Mouse (Mus musculus) intestine, embryonic 15.5 days (tissue): ENCODE measurements around the gene Serf1. TPM values are rescaled to one million over a fixed set of nuclear protein-coding genes. Genes with fewer than 3 reads are reported as not detected.
"Not testable (repeated sequence)": the region's sequence is repeated elsewhere in the genome, so short reads cannot be mapped to it uniquely, and the experiment has no call there.

Source experiments
- ATAC-seq: fragments of 200-750 bp; cut with Nextera tagmentation; 2 replicates; pipeline ENCODE4 v1.8.0; 2017; ENCODE audit warnings: moderate TSS enrichment, moderate library complexity
- H3K27ac ChIP-seq: fragments of 300-500 bp; sonication (generic); 2 replicates; pipeline ENCODE4 v1.5.1; 2015; ENCODE audit warnings: mild to moderate bottlenecking, inconsistent platforms
- H3K27me3 ChIP-seq: fragments of 300-500 bp; sonication (generic); replicated peaks from 2 replicates; pipeline ENCODE4 v1.6.1; 2015; ENCODE audit warnings: inconsistent platforms
- H3K36me3 ChIP-seq: fragments of 300-500 bp; sonication (generic); 2 replicates; pipeline ENCODE4 v1.6.1; 2015; ENCODE audit warnings: inconsistent platforms
- H3K4me1 ChIP-seq: fragments of 300-500 bp; sonication (generic); replicated peaks from 2 replicates; pipeline ENCODE4 v1.6.1; 2015; ENCODE audit warnings: inconsistent platforms
- H3K4me2 ChIP-seq: fragments of 300-500 bp; sonication (generic); replicated peaks from 2 replicates; pipeline ENCODE4 v1.6.1; 2015; ENCODE audit warnings: mild to moderate bottlenecking, inconsistent platforms
- H3K4me3 ChIP-seq: fragments of 300-500 bp; sonication (generic); replicated peaks from 2 replicates; pipeline ENCODE4 v1.5.1; 2015; ENCODE audit warnings: inconsistent platforms
- H3K9ac ChIP-seq: fragments of 300-500 bp; sonication (generic); 2 replicates; pipeline ENCODE4 v1.6.1; 2015; ENCODE audit warnings: inconsistent platforms
- H3K9me3 ChIP-seq: fragments of 300-500 bp; sonication (generic); 2 replicates; pipeline ENCODE4 v1.6.1; 2016; ENCODE audit warnings: inconsistent platforms
- WGBS: fragments of 180-500 bp; shearing (Covaris S2); methylation state at CpG from one replicate; pipeline ENCODE4 v1.1.7; 2015; 5-methylcytosine and 5-hydroxymethylcytosine counted together
- polyA plus RNA-seq: library from polyadenylated mRNA; unstranded; fragments of >200 nt; fragmentation: Nextera tagmentation; extraction: Ambion mirVana; gene quantifications from 2 replicates; pipeline ENCODE4 v1.2.1, GENCODE M21; 2015

Serf1 gene
- polyA plus RNA-seq, 1 experiment from 2014 or later, result 168 TPM

- no peak for ATAC-seq
- H3K4me3 ChIP-seq, result no peak overlapping the region
- H3K36me3 ChIP-seq, result peaks cover 5% of the 10 kb centered on the region; the same call in 1 of the 2 replicates
- WGBS, result 78% methylated on average over 8 of the region's 8 CpGs
- H3K27me3 ChIP-seq, result no peaks in the 10 kb centered on the region
- no peak overlapping the region for H3K9ac ChIP-seq
- H3K27ac ChIP-seq, result no peak overlapping the region
- H3K9me3 ChIP-seq, result no peaks in the 10 kb centered on the region
- no peaks in the 10 kb centered on the region for H3K4me1 ChIP-seq
- no peak overlapping the region for H3K4me2 ChIP-seq
Observed at GRCm38 (mm10) chr13:100141646-100142314, 34.0 kb downstream of the Serf1 start.

GRCm38 (mm10) chr13:100152659-100153058, 44.8 kb downstream of the Serf1 start:
- H3K27me3 ChIP-seq, result no peaks in the 10 kb centered on the region
- H3K36me3 ChIP-seq, result no peaks in the 10 kb centered on the region
- no peaks in the 10 kb centered on the region for H3K9me3 ChIP-seq
- no peak overlapping the region for H3K4me3 ChIP-seq
- WGBS, result 48% methylated on average over 1 of the region's 1 CpGs
- no peak for ATAC-seq
- no peak overlapping the region for H3K4me2 ChIP-seq
- no peaks in the 10 kb centered on the region for H3K4me1 ChIP-seq
- no peak overlapping the region for H3K27ac ChIP-seq
- H3K9ac ChIP-seq, result no peak overlapping the region

GRCm38 (mm10) chr13:100156624-100157023, 48.8 kb downstream of the Serf1 start:
- no peaks in the 10 kb centered on the region for H3K27me3 ChIP-seq
- no peak overlapping the region for H3K27ac ChIP-seq
- H3K4me3 ChIP-seq, result no peak overlapping the region
- ATAC-seq, result no peak
- H3K9me3 ChIP-seq, result no peaks in the 10 kb centered on the region
- no peak overlapping the region for H3K4me2 ChIP-seq
- no peak overlapping the region for H3K9ac ChIP-seq
- H3K36me3 ChIP-seq, result no peaks in the 10 kb centered on the region
- 90% methylated on average over 3 of the region's 3 CpGs for WGBS
- H3K4me1 ChIP-seq, result no peaks in the 10 kb centered on the region

GRCm38 (mm10) chr13:100161171-100161870, 53.5 kb downstream of the Serf1 start:
- not testable (repeated sequence) for H3K4me2 ChIP-seq, H3K36me3 ChIP-seq, H3K9ac ChIP-seq, H3K4me3 ChIP-seq, ATAC-seq, H3K9me3 ChIP-seq, H3K27me3 ChIP-seq, H3K27ac ChIP-seq, H3K4me1 ChIP-seq
- WGBS, result 79% methylated on average over 11 of the region's 11 CpGs

- not testable (repeated sequence) for H3K36me3 ChIP-seq, H3K27ac ChIP-seq, ATAC-seq, H3K9ac ChIP-seq, H3K4me3 ChIP-seq, H3K9me3 ChIP-seq, H3K4me2 ChIP-seq, H3K27me3 ChIP-seq, H3K4me1 ChIP-seq
Observed at GRCm38 (mm10) chr13:100162467-100162866, 54.7 kb downstream of the Serf1 start.

Other genes starting within 250 kb of the Serf1 start
- gene Cartpt, start 206.9 kb upstream of the Serf1 start, polyA plus RNA-seq, result 22.5 and 30.9 TPM in 2 replicates
- 46.7 and 48.5 TPM in 2 replicates for gene Mccc2, start 92.4 kb upstream of the Serf1 start, polyA plus RNA-seq
- 28.8 and 36.7 TPM in 2 replicates for gene Bdp1, start 3.9 kb upstream of the Serf1 start, polyA plus RNA-seq
- gene Smn1, start 16.8 kb downstream of the Serf1 start, polyA plus RNA-seq, result 45.1 and 49.1 TPM in 2 replicates
- 6.4 and 6.5 TPM in 2 replicates for gene Naip2, start 94.1 kb downstream of the Serf1 start, polyA plus RNA-seq
- gene Naip5, start 138.3 kb downstream of the Serf1 start, polyA plus RNA-seq, result 7.1 and 8.9 TPM in 2 replicates
- 8.2 and 9.1 TPM in 2 replicates for gene Naip6, start 209.7 kb downstream of the Serf1 start, polyA plus RNA-seq